Mouse (Mus musculus): ENCODE results near the gene Washc4. TPM values are rescaled to one million over a fixed set of nuclear protein-coding genes. Genes with fewer than 3 reads are reported as not detected.
A peak's percentile ranks its signal among the peaks of the same experiment; 100 is the strongest.
"Not testable (repeated sequence)": the region's sequence is repeated elsewhere in the genome, so short reads cannot be mapped to it uniquely, and the experiment has no call there.

The Washc4 gene
- 10 to 100 TPM; 20.2 to 20.6 TPM for total RNA-seq (2021)
- long read RNA-seq, experiment 1, full-length matches to known transcripts, result 6 of 13 reads
- long read RNA-seq, experiment 1, partial matches to known transcripts, result 1 of 13 reads
- long read RNA-seq, experiment 1, other reads (novel, unspliced or antisense), result 6 of 13 reads
- long read RNA-seq, experiment 2, full-length matches to known transcripts, result 3 of 9 reads
- long read RNA-seq, experiment 2, partial matches to known transcripts, result 2 of 9 reads
- long read RNA-seq, experiment 2, other reads (novel, unspliced or antisense), result 4 of 9 reads

- peak; percentile 95 for DNase-seq (ENCODE audit: low spot score in 2 of 2)
- intact Hi-C loops (cut with DNase I), result loop anchor here (2.0 kb wide), 1 partner anchor 183 kb away; the partner anchor contains the start of gene D10Wsu102e
Measured at GRCm38 (mm10) chr10:83543439-83544102, at the start of gene Washc4. Gene Washc4, plus strand, starts transcription at chr10:83543752.

GRCm38 (mm10) chr10:83497321-83497720, 46.2 kb upstream of the Washc4 start:
- DNase-seq (ENCODE audit: low spot score in 2 of 2), result no peak
- intact Hi-C loops (cut with DNase I), result no loop called here

GRCm38 (mm10) chr10:83508962-83509660, 34.4 kb upstream of the Washc4 start:
- DNase-seq (ENCODE audit: low spot score in 2 of 2), result peak; percentile 25 to 37
- intact Hi-C loops (cut with DNase I), result no loop called here

- DNase-seq (ENCODE audit: low spot score in 2 of 2), result no peak
- intact Hi-C loops (cut with DNase I), result no loop called here
Measured at GRCm38 (mm10) chr10:83511304-83511703, 32.2 kb upstream of the Washc4 start.

DNA sequence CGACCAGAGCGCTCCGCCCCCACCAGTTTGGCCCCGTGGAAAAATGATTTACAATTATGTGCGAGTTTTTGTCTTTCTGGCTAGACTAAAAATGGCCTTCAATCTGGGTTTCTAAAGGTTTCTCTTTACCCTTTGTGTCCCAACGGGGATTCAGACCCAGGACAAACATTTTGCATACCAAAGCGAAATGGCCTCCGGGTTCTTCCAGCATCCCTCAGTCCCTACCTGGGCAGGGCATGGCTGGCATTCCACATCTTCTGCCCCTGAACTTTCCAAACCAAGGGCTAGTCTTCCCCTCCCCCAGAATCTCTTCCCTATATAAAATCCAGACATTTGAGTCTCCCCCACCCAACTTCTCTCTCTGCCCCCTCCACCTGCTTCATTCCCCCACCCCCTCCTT, 29.8 kb upstream of the Washc4 start:
- intact Hi-C loops (cut with DNase I), result no loop called here
- DNase-seq (ENCODE audit: low spot score in 2 of 2), result no peak

GRCm38 (mm10) chr10:83520990-83521389, 22.6 kb upstream of the Washc4 start:
- intact Hi-C loops (cut with DNase I), result no loop called here
- DNase-seq (ENCODE audit: low spot score in 2 of 2), result no peak

GRCm38 (mm10) chr10:83524238-83524637, 19.3 kb upstream of the Washc4 start:
- DNase-seq (ENCODE audit: low spot score in 2 of 2); intact Hi-C loops (cut with DNase I): not testable (repeated sequence)

DNA sequence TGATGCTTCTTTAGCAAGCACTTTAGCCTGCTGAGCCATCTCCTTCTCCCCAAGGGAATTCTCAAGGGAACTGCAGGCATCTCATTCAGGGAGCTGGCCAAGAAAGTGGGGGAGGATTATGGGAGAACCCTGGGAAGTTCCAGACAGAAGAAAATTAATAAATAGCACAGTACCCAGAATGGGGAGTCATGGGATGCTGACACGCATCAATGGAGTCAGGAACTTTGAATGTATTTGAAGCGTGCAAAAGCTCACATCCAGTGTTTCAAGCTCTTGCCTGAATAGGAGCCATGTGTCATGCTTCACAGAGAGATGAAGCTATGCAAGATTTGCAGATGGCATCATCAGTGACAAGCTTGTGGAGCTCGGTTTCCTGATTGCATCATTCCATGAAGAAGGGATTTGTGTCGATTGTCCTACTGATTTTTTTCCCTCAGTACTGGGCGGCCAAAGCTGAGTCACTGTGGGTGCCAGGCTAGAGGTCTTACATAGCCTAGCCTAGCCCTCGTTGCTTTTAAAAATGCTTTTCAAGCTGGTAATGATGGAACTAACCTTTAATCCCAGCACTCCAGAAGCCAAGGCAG, 13.1 kb upstream of the Washc4 start:
- intact Hi-C loops (cut with DNase I), result no loop called here
- DNase-seq (ENCODE audit: low spot score in 2 of 2), result no peak

GRCm38 (mm10) chr10:83533258-83533909, 10.2 kb upstream of the Washc4 start:
- DNase-seq (ENCODE audit: low spot score in 2 of 2), result peak; percentile 78 to 86
- intact Hi-C loops (cut with DNase I), result no loop called here

- DNase-seq (ENCODE audit: low spot score in 2 of 2), result peak; percentile 22 to 34
- intact Hi-C loops (cut with DNase I), result no loop called here
Measured at GRCm38 (mm10) chr10:83533910-83534283, 9.7 kb upstream of the Washc4 start, which contains the start of gene Aldh1l2. Gene Aldh1l2, minus strand, starts transcription at chr10:83534140.

DNA sequence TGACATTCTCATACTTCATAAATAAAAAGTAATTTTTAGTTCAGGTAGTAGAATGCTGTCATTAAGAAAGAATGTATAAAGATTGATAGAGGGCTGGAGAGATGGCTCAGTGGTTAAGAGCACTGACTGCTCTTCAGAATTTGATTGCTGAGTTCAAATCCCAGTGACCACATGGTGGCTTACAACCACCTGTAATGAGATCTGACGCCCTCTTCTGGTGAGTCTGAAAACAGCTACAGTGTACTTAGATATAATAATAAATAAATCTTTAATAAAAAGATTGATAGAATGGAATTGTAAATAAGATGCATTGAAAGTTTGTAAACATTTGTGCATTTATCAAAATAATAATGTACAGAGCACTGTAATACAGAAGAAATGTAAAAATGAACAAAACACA, 7.1 kb upstream of the Washc4 start:
- intact Hi-C loops (cut with DNase I), result no loop called here

DNA sequence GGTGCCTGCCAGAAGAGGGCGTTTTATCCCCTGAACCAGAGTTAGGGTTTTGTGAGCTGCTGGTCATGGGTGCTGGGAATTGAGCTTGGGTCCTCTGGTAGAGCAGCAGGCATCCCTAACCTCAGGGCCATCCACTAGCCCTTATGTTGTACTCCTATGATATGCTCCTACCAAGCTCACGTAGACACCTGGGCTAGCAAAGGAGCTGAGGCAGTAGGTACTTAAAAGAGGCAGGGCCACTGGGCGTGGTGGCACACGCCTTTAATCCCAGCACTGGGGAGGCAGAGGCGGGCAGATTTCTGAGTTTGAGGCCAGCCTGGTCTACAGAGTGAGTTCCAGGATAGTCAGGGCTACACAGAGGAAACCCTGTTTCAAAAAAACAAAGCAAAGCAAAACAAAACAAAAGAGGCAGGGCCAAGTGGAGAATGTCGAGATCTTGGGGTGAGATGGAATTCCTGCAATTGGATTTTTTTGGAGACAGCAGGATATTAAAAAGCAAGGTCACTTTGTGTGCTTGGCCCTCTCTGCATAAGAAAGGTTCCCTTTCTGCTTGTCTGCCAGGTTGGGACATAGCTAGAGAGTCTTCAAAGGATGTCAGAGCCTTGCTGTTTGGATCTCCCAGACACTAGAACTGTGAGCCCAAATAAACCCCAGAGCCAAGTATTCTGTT, 4.1 kb upstream of the Washc4 start:
- intact Hi-C loops (cut with DNase I), result no loop called here
- no peak for DNase-seq (ENCODE audit: low spot score in 2 of 2)

More for the DNA sequence above, 7.1 kb upstream of the Washc4 start:
- DNase-seq (ENCODE audit: low spot score in 2 of 2), result no peak

DNA sequence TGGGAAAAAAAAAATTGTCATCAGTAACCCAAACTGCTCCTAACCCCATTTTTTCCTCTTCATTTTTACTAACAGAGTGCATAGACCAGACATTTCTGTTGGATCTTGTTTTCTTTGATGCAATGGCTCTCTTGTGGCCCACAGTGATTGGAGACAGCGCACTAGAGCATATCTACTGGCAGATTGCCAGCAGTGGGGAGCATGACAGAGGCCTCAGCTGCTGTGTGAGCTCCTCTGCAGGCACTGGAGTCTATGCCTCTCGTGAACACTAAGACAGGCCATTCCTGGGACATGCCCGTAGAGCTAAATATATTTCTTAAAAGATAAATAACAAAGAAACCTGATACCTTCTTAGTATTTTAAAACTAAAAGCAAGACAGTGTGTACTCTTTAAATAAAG, 3.5 kb upstream of the Washc4 start:
- intact Hi-C loops (cut with DNase I), result no loop called here
- DNase-seq (ENCODE audit: low spot score in 2 of 2), result peak in 1 of 2 experiments; percentile 25

GRCm38 (mm10) chr10:83542241-83542640, 1.3 kb upstream of the Washc4 start:
- intact Hi-C loops (cut with DNase I), result no loop called here
- DNase-seq (ENCODE audit: low spot score in 2 of 2), result peak; percentile 31 to 39

DNA sequence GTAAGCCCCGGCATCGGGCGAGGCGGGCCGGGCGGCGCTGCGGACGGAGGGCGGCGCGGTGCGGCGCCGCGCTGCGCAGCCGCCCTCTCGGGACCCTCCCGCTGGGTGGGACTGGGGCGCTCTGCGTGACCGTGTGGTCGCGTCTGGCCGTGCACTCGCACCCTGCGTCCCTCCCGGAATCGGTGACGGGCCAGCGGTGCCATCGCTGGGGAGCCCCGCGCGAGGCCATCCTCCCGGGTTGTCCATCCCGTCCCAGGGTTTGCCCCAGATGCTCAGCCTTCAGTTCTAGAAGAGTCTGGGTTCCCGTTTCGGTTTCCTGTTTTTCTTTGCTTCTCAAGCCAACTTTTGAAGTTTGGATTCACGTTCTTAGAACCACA, 539 bp downstream of the Washc4 start:
- peak in 1 of 2 experiments; percentile 36 for DNase-seq (ENCODE audit: low spot score in 2 of 2)
- intact Hi-C loops (cut with DNase I), result loop anchor here (2.0 kb wide), 1 partner anchor 183 kb away; the partner anchor contains the start of gene D10Wsu102e

DNA sequence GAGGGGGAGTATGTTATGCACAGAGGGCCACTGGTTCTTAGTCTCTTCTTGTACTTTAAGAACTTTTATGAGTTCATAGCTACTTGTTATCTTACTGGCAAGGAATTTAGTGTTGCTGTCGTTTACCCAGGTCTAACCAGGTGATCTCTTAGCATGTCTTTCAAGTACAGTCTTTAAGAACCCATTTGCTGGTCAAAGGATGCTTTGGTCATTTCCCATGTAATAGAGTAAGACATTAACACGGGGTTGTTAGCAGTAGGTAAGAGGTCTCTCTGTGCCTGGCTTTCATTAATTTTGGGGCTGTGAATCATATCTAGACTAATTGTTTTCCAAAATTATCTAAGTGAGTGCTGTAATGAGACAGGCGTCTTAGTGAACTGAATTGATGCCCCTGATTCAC, 1.8 kb downstream of the Washc4 start:
- intact Hi-C loops (cut with DNase I), result loop anchor here (2.0 kb wide), 1 partner anchor 185 kb away; the partner anchor contains the start of gene D10Wsu102e
- DNase-seq (ENCODE audit: low spot score in 2 of 2), result no peak

GRCm38 (mm10) chr10:83563005-83563404, 19.5 kb downstream of the Washc4 start:
- no peak for DNase-seq (ENCODE audit: low spot score in 2 of 2)
- intact Hi-C loops (cut with DNase I), result no loop called here

DNA sequence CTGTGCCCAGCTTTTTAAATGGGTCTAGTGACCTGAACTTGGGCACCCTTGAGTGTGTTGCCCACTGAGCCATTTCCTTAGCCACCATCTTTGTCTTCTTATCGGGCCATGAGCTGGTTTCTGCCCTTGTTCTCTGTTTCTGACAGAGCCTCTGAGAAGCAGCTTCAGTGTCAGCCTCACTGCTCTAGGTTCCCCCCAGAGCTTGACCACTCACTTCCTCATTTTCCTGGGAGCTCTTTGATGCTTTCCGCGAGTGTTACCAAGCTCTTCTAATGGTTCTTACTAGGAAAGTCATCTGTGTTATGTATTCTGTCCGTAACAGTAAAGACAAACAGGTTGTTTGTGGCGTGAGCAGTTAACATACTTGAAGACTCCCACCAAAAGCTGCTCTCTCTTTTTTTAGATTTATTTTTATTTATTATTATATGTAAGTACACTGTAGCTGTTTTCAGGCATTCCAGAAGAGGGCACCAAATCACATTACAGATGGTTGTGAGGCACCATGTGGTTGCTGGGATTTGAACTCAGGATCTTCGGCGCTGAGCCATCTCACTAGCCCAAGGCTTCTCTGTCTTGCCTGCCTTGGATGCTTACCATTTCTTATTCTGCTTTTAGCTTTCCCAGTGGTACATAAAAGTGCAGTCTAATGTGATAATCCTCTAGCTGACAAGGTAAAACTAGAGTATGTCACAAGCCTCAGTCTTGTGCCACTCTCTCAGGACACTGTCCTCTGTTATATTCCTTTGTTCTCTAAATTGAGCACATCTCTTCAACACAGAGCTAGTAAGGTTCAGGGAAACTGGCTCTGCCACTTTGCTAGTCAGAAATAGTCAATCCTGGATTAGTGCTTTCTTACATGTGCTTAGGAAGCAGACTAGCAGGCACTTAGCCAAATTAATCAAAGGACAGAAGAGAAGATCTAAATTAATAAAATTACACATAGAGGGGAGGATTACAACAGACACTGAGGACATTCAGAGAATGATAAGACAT, 22.2 kb downstream of the Washc4 start:
- intact Hi-C loops (cut with DNase I), result loop anchor here (5.0 kb wide), 1 partner anchor 167 kb away; no protein-coding TSS in a partner anchor

More for the DNA sequence above, 22.2 kb downstream of the Washc4 start:
- DNase-seq (ENCODE audit: low spot score in 2 of 2), result no peak

Data from left cerebral cortex, postnatal 14 days (tissue).